Mouse (Mus musculus): Measurements from ENCODE around the gene Fam69b. TPM values are rescaled to one million over a fixed set of nuclear protein-coding genes. Genes with fewer than 3 reads are reported as not detected.

Fam69b gene
- polyA plus RNA-seq, 1 experiment from 2014 or later, result 66.1 TPM

DNA sequence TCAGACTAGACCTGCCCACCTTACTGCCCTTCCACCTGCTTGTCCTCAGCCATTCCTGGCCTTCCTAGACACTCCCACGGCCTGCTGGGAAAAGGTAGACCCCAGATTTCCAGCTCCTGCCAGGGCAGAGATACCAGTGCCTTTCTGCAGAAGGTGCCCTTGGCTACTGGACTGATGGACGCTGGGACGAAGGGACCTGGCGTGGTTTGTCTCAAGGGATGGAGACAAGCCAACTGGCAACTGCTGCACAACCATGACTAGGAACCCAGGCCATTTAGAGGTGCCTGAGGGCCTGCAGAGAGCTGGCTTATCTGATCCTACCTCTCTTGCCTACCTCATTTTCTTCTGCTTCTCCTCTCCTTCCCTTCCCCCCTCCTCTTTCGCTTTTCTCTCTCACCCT is 13.4 kb upstream of the Fam69b start:
- no peaks in the 10 kb centered on the region for H3K4me1 ChIP-seq
- H3K27ac ChIP-seq, result no peak overlapping the region
- WGBS, result 83% methylated on average over 5 of the region's 5 CpGs
- no peaks in the 10 kb centered on the region for H3K27me3 ChIP-seq (replicated peaks)
- H3K4me2 ChIP-seq (replicated peaks), result no peak overlapping the region
- no peaks in the 10 kb centered on the region for H3K9me3 ChIP-seq
- H3K9ac ChIP-seq, result no peak overlapping the region
- no peak overlapping the region for H3K4me3 ChIP-seq
- H3K36me3 ChIP-seq, result no peaks in the 10 kb centered on the region
- no peak for ATAC-seq (ENCODE audit: low FRiP score, low read depth)

DNA sequence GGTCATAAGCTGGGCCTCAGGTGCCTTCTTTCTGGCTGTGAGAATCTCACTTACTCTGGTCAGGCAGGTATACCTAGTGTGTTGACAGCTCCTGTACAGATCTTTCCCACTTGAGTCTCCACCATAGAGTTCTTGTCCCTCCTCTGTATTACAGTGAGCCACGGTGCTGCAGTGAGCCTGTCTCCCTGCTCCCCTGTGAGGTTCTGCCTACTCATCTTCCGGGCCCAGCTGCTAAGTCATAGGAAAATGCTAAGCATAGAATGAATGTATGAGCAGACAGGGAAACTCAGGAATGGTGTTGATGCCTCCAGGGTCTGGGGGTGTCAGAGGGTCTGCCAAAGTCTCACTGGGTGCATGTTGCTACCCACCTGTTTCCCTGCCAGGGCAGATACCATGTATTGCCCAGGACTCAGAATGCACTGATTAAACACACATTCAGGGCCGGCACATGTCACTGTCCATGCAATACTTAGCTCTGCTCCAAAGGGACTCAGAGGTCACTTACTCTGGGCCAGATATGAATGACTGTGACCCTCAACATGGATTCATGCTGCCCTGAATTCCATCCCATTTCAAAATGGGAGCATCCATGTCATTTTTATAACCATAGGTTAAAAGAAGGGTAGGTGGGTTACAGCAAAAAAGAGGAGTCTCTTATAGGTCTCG is 12.7 kb upstream of the Fam69b start:
- no peak overlapping the region for H3K27ac ChIP-seq

DNA sequence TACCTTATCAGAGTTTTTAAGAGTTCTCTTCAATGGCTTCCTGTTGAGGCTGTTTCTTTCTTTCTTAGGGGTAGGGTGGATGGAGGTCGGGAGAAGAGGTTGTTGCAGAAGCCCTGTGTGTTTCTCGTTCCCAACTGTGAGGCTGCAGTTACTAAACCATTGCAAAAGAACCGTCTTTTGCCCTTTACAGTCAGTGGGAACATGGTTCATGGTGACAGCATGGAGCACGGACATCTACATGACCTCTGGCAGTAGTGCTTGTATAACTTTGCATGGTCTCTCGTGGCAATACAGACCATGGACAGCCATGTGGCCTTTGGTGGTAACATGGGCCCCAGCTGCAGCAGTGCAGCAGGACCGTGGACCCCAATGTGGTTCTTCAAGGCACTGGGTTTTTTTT is 10.9 kb upstream of the Fam69b start:
- Histone ChIP-seq H3K4me3 (no peak overlapping the region), H3K4me1 (no peaks in the 10 kb centered on the region; the same call in 1 of the 2 replicates), H3K9me3 (no peaks in the 10 kb centered on the region), H3K4me2 (replicated peaks) (no peak overlapping the region), H3K36me3 (no peaks in the 10 kb centered on the region), H3K27me3 (replicated peaks) (no peaks in the 10 kb centered on the region), H3K27ac (no peak overlapping the region), H3K9ac (no peak overlapping the region)
- ATAC-seq (ENCODE audit: low FRiP score, low read depth), result no peak
- 78% methylated on average over 6 of the region's 6 CpGs for WGBS

More for the DNA sequence above, 12.7 kb upstream of the Fam69b start:
- H3K9ac ChIP-seq, result no peak overlapping the region
- H3K4me3 ChIP-seq, result no peak overlapping the region
- no peaks in the 10 kb centered on the region for H3K27me3 ChIP-seq (replicated peaks)
- H3K36me3 ChIP-seq, result no peaks in the 10 kb centered on the region
- no peaks in the 10 kb centered on the region for H3K9me3 ChIP-seq
- whole genome bisulfite sequencing, result 83% methylated on average over 4 of the region's 4 CpGs
- ATAC-seq (ENCODE audit: low FRiP score, low read depth), result no peak
- no peaks in the 10 kb centered on the region for H3K4me1 ChIP-seq
- no peak overlapping the region for H3K4me2 ChIP-seq (replicated peaks)

DNA sequence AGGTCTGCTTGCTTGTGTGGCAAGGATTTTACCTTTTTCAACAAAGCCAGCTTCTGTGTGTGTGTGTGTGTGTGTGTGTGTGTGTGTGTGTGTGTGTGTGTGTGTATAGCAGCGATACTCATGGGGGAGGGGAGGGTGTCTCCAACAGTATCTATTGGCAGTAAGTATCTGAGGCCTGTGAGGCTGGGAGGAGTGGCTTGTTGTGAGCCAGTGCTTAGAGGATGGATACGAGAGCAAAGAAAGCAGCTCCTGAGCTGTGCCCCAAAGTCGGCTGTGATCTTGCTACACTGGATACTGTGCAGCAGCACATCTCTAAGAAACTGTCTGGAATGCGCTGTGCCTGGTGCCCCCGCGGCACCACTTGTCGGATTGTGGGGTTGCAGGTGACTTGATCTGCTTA is 10.3 kb upstream of the Fam69b start:
- no peak for ATAC-seq (ENCODE audit: low FRiP score, low read depth)
- Histone ChIP-seq H3K36me3 (no peaks in the 10 kb centered on the region), H3K27ac (no peak overlapping the region), H3K4me3 (no peak overlapping the region), H3K4me2 (replicated peaks) (no peak overlapping the region), H3K4me1 (no peaks in the 10 kb centered on the region; the same call in 1 of the 2 replicates), H3K9me3 (no peaks in the 10 kb centered on the region), H3K9ac (no peak overlapping the region), H3K27me3 (replicated peaks) (no peaks in the 10 kb centered on the region)
- WGBS, result 67% methylated on average over 7 of the region's 7 CpGs

DNA sequence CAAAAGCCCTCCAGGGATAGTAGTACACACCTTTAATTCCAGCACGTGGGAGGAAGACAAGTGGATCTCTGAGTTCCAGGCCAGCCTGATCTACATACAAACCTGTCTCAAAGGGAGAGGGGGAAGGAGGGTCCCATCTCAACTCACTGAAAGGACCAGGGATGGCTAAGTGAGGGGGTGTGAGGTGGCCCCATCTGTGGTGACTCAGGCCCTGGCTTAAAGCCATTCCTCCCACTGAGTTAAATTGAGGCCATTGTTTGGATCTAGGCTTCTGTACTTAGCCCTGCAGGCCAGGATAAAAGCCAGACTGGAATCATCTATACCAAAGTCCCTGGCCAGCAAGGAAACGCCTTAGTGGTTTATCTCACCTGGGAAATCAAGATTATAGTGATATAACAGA is 7.0 kb upstream of the Fam69b start:
- no peak overlapping the region for H3K4me3 ChIP-seq
- H3K36me3 ChIP-seq, result no peaks in the 10 kb centered on the region
- 61% methylated on average over 2 of the region's 2 CpGs for WGBS
- no peak overlapping the region for H3K9ac ChIP-seq
- H3K27ac ChIP-seq, result no peak overlapping the region
- H3K9me3 ChIP-seq, result no peaks in the 10 kb centered on the region
- H3K4me2 ChIP-seq (replicated peaks), result no peak overlapping the region
- ATAC-seq (ENCODE audit: low FRiP score, low read depth), result no peak
- no peaks in the 10 kb centered on the region; the same call in 1 of the 2 replicates for H3K4me1 ChIP-seq
- no peaks in the 10 kb centered on the region for H3K27me3 ChIP-seq (replicated peaks)

DNA sequence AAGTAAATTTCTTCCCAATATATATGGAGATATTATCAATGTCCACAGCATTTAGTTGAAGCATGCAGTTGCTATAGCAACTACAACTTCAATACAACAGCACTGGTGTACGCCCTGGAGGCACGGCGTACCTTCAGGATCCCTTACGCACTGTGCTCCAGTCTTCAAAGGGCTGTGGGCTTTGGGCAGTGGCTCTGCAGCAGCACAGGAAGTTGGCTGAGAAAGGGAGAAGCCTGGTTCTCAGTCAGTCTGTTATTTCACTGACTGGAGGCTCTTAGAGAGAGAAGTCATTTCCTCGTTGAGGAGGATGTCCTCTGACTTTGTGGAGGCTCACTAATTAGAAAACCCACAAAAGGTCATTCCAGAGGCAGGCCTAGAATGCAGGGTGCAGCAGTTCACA is 5.3 kb upstream of the Fam69b start:
- Histone ChIP-seq H3K27ac (no peak overlapping the region), H3K27me3 (replicated peaks) (no peaks in the 10 kb centered on the region), H3K9me3 (no peaks in the 10 kb centered on the region), H3K4me2 (replicated peaks) (no peak overlapping the region), H3K9ac (no peak overlapping the region), H3K36me3 (no peaks in the 10 kb centered on the region), H3K4me3 (no peak overlapping the region), H3K4me1 (peaks cover 4% of the 10 kb centered on the region)
- 67% methylated on average over 5 of the region's 5 CpGs for WGBS
- no peak for ATAC-seq (ENCODE audit: low FRiP score, low read depth)

DNA sequence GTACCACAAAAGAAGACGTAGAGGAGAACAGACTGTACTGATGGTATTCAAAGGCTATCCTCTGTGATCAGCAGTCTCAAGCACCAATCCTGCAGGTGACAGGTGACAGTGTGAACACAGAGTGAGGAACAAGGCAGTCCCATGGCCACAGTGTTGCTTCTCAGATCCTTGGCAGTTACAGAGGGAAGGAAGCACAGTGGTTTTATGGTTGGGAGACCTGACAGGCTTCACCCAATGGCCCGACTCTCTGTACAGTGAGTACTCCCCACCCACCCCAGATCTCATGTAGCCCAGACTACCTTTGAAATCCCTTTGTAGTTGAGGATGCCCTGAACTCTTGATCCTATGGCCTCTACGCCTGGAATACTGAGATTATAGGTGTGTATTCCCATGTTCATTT is 2.8 kb upstream of the Fam69b start:
- Histone ChIP-seq H3K9me3 (no peaks in the 10 kb centered on the region), H3K4me2 (replicated peaks) (no peak overlapping the region), H3K9ac (no peak overlapping the region), H3K4me3 (no peak overlapping the region), H3K27ac (no peak overlapping the region), H3K36me3 (no peaks in the 10 kb centered on the region), H3K4me1 (peaks cover 25% of the 10 kb centered on the region), H3K27me3 (replicated peaks) (no peaks in the 10 kb centered on the region)
- ATAC-seq (ENCODE audit: low FRiP score, low read depth), result no peak
- 87% methylated on average over 3 of the region's 3 CpGs for WGBS

DNA sequence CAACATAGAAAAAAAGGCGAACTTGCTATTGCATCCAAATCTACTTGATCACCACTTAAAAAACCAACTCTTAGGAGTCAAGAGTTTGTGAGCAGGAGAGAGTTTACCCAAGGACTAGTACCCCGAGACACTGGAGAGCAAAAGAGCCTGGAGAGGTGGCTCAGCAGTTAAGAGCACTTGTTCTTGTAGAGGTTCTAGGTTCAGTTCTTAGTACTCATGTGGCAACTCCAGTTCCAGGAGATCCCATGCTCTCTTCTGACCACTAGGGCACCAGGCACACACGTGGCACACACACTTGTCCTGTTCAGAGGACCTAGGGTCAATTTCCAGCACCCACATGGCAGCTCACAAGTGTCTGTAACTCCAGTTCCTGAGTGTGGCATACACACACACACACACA is 2.2 kb upstream of the Fam69b start:
- H3K9me3 ChIP-seq, result no peaks in the 10 kb centered on the region
- H3K4me2 ChIP-seq (replicated peaks), result no peak overlapping the region
- WGBS, result 69% methylated on average over 3 of the region's 3 CpGs
- H3K27ac ChIP-seq, result no peak overlapping the region
- H3K4me1 ChIP-seq, result peaks cover 31% of the 10 kb centered on the region
- no peak overlapping the region for H3K4me3 ChIP-seq
- no peaks in the 10 kb centered on the region for H3K27me3 ChIP-seq (replicated peaks)
- no peak overlapping the region for H3K9ac ChIP-seq
- no peak for ATAC-seq (ENCODE audit: low FRiP score, low read depth)
- H3K36me3 ChIP-seq, result no peaks in the 10 kb centered on the region

DNA sequence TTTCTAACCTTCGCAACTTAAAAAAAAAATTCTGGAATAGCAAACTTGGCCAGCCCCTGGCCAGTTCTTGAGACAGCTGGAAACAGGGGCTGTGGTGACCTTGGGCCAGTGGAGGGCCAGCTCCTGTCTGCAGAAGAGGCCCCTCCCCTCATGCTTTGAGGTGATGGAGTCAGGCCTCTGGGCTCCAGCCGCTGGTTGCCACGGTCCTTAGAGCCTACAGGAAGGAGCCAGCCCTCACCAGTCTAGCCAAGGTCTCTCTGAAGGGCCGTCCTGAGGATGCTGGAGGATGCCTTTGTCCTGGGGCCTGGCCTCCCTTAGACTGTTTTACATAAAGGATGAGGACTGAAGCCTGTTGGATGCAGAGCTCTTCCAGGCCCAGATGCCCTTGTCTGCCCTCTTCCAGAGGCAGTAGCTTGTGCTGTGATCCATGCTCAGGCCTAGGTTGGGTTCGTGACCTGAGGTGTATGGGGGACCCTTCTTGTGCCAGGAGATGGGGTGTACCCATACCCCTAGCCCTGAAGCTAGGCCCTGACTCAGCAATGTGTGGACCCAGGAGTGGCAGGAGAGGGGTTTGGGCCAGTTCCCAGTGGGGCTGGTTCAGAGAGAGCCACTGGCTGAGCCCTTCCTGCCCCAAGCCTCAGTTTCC is 658 bp downstream of the Fam69b start:
- Histone ChIP-seq H3K4me1 (peaks cover 46% of the 10 kb centered on the region), H3K27me3 (replicated peaks) (no peaks in the 10 kb centered on the region), H3K36me3 (no peaks in the 10 kb centered on the region), H3K4me2 (replicated peaks) (peak overlapping the region; percentile 95), H3K27ac (0 out of 2 replicates have a peak overlapping the region, but pooled peaks have one; percentile 59), H3K4me3 (peak overlapping the region; percentile 74), H3K9ac (peak overlapping the region; percentile 89), H3K9me3 (no peaks in the 10 kb centered on the region)
- peak; percentile 64 for ATAC-seq (ENCODE audit: low FRiP score, low read depth)
- 20% methylated on average over 5 of the region's 5 CpGs for WGBS

DNA sequence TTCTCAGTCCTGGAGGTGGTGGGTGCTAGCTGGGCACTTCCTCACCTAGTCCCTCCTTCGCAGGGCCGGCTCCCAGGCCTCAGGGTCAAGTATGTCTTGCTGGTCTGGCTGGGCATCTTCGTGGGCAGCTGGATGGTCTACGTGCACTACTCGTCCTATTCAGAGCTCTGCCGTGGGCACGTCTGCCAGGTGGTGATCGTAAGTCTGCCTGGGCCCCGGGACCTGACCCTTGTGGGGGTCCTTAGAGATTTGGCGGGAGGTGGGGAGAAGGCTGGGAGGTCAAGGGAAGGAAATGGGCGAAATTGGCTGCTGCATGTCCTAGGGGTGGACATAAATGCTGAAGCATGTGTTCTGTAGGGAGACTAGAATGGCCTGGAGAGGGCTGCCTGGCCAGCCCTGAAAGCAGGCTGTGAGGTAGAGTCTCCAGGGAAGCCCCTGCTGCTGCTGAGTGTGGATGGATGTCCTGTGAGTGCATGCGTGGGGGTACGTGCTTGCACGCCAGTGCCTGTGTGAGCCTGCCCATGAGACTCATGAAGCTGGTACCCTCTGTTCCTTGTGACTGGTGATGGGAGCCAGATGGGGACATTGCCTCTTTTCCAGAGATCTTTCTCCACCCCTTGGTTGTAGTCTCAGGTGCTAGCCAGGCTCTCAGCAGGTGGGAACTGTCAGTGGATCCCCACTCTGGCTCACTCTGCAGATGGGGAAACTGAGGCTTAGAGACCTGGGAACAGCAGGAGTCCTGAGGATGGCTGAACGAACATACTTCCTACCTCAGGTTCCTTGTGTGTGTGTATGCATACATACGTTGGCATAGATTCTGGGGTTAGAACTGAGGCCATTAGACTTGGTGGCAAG is 4.5 kb downstream of the Fam69b start:
- Histone ChIP-seq H3K4me1 (peaks cover 50% of the 10 kb centered on the region), H3K9me3 (no peaks in the 10 kb centered on the region), H3K4me2 (replicated peaks) (peak overlapping the region; percentile 22; the same call in 1 of the 2 replicates), H3K9ac (peak overlapping the region; percentile 42; the same call in 1 of the 2 replicates), H3K4me3 (no peak overlapping the region), H3K27ac (no peak overlapping the region), H3K36me3 (peaks cover 38% of the 10 kb centered on the region), H3K27me3 (replicated peaks) (no peaks in the 10 kb centered on the region)
- no peak for ATAC-seq (ENCODE audit: low FRiP score, low read depth)
- 85% methylated on average over 16 of the region's 16 CpGs for WGBS

DNA sequence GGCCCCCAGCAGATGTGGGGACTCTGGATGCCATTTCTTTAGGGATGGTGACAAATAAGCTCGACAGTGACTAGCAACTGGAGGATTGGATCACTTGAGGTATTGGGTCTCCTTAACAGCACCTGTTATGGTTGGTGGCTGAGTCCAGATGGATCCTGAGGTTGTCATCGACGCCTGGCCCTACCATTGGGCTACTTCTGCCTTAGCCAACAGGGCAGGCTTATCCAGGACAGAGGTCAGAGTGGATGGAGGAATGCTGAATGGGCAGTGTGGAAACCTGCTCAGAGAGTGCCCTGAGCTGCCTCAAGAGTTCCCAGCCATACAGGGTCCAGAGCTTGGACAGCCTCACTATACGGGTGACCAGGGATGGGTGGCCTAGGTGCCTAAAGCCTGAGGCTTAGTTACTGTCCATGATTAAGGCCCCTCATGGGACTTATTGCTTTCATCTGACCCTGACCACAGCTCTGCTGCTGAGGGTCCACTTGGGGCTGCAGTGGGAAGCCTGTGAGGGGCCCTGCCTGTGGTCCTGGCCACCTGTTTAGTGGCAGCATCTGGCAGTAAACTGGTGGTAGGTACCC is 5.8 kb downstream of the Fam69b start:
- Histone ChIP-seq H3K9ac (no peak overlapping the region), H3K4me3 (no peak overlapping the region), H3K4me2 (replicated peaks) (no peak overlapping the region), H3K36me3 (peaks cover 46% of the 10 kb centered on the region), H3K27ac (no peak overlapping the region), H3K4me1 (peaks cover 54% of the 10 kb centered on the region), H3K9me3 (no peaks in the 10 kb centered on the region), H3K27me3 (replicated peaks) (no peaks in the 10 kb centered on the region)
- no peak for ATAC-seq (ENCODE audit: low FRiP score, low read depth)
- 81% methylated on average over 4 of the region's 4 CpGs for WGBS
